In the genomic region with DNA sequence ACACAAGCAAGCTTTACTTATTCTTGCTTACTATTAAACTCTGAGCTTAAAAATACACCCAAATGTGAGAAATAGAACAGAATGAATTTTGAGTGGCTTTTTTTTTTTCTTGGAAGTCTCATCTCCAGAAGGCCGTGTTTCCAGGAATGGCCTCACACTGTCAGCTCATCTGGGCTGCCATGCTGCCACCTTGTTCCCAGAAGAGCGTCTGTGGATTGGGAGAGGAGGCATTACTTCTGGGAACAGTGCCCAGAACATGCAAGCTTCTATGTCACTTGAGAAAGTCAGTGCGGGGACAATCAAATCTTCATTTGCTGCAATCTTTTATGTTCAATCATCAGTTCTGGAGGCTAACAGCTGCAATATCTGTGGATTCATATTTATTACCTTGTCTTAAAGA, we compare ENCODE assay signal across 17 mouse cellular contexts.
A peak's percentile ranks its signal among the peaks of the same experiment; 100 is the strongest.
DNase-seq lines count a peak whose midpoint lies in the region; ATAC-seq and TF ChIP-seq lines count a peak whose summit lies in the region.
"Had no signal": no experiment of that assay in that cellular context is flagged by ENCODE, and none has a peak within 500 bp of the region (broad histone marks: within the 10 kb centered on the region; RNA-seq: fewer than 3 reads in every experiment).

No protein-coding gene starts in this region.

- H3K36me3 ChIP-seq in midbrain, postnatal 0 days (ENCODE audit: insufficient read depth, low read length), result no peaks in the 10 kb centered on the region
- no peaks in the 10 kb centered on the region for H3K36me3 ChIP-seq in midbrain, embryonic 13.5 days
- no peaks in the 10 kb centered on the region for H3K36me3 ChIP-seq in intestine, embryonic 16.5 days (ENCODE audit: control insufficient read depth, insufficient read depth, low read length)
- H3K36me3 ChIP-seq: liver, embryonic 13.5 days; neural tube, embryonic 15.5 days had no signal

- intact Hi-C loops in left cerebral cortex, postnatal 4 days (cut with DNase I), result no loop called here

- H3K4me3 ChIP-seq in midbrain, postnatal 0 days (ENCODE audit: low read depth, low read length), result no peak overlapping the region
- H3K4me3 ChIP-seq in midbrain, embryonic 13.5 days (replicated peaks), result no peak overlapping the region
- H3K4me3 ChIP-seq in intestine, embryonic 16.5 days (ENCODE audit: low read length), result no peak overlapping the region
- H3K4me3 ChIP-seq: heart, adult 2 months; liver, embryonic 13.5 days; neural tube, embryonic 15.5 days had no signal

- peak; percentile 10 to 32 for DNase-seq in cerebellum, postnatal 25 days
- DNase-seq in cerebellum, adult 9-11 months, result no peak
- DNase-seq in midbrain, postnatal 0 days (ENCODE audit: low spot score), result peak; percentile 33
- DNase-seq in left cerebral cortex, postnatal 4 days, result peak; percentile 27
- DNase-seq in natural killer cell, adult 2 months (ENCODE audit: low spot score in 2 of 2), result no peak
- DNase-seq in ovary, postnatal 10 days (ENCODE audit: low spot score), result no peak
- DNase-seq: adrenal gland, postnatal 10 days; cerebellum, adult 11 months; embryo, embryonic 11 days; heart, adult 2 months; heart, postnatal 36 days; liver, embryonic 13.5 days had no signal

- H3K27ac ChIP-seq in midbrain, postnatal 0 days (ENCODE audit: low read depth, low read length), result no peak overlapping the region
- no peak overlapping the region for H3K27ac ChIP-seq in midbrain, embryonic 13.5 days
- H3K27ac ChIP-seq in intestine, embryonic 16.5 days (ENCODE audit: low read length), result no peak overlapping the region
- H3K27ac ChIP-seq: heart, adult 2 months; kidney, postnatal 0 days; liver, embryonic 13.5 days; neural tube, embryonic 15.5 days had no signal

- no peaks in the 10 kb centered on the region for H3K27me3 ChIP-seq in midbrain, postnatal 0 days (ENCODE audit: insufficient read depth, low read length)
- H3K27me3 ChIP-seq in midbrain, embryonic 13.5 days, result no peaks in the 10 kb centered on the region
- H3K27me3 ChIP-seq in intestine, embryonic 16.5 days (replicated peaks; ENCODE audit: control insufficient read depth, insufficient read depth, low read length), result no peaks in the 10 kb centered on the region
- H3K27me3 ChIP-seq: liver, embryonic 13.5 days; neural tube, embryonic 15.5 days had no signal

- WGBS in midbrain, postnatal 0 days, result 69% methylated on average over 3 of the region's 3 CpGs
- WGBS in midbrain, embryonic 13.5 days, result 80% methylated on average over 3 of the region's 3 CpGs
- WGBS in intestine, embryonic 16.5 days, result 68% methylated on average over 3 of the region's 3 CpGs

- no peak overlapping the region for H3K4me2 ChIP-seq in midbrain, postnatal 0 days (ENCODE audit: low read depth, low read length, poor library complexity, severe bottlenecking)
- H3K4me2 ChIP-seq in midbrain, embryonic 13.5 days (replicated peaks), result no peak overlapping the region
- H3K4me2 ChIP-seq in intestine, embryonic 16.5 days (ENCODE audit: low read depth, low read length), result no peak overlapping the region
- H3K4me2 ChIP-seq: liver, embryonic 13.5 days; neural tube, embryonic 15.5 days had no signal

- H3K4me1 ChIP-seq in midbrain, postnatal 0 days (ENCODE audit: insufficient read depth, low read length), result no peaks in the 10 kb centered on the region
- no peaks in the 10 kb centered on the region for H3K4me1 ChIP-seq in midbrain, embryonic 13.5 days (replicated peaks)
- H3K4me1 ChIP-seq in intestine, embryonic 16.5 days (ENCODE audit: control insufficient read depth, insufficient read depth, low read length), result no peaks in the 10 kb centered on the region
- H3K4me1 ChIP-seq: liver, embryonic 13.5 days; neural tube, embryonic 15.5 days had no signal

- no peaks in the 10 kb centered on the region for H3K9me3 ChIP-seq in midbrain, postnatal 0 days (ENCODE audit: low read length)
- no peaks in the 10 kb centered on the region for H3K9me3 ChIP-seq in midbrain, embryonic 13.5 days
- no peaks in the 10 kb centered on the region for H3K9me3 ChIP-seq in intestine, embryonic 16.5 days (ENCODE audit: control insufficient read depth, low read length)
- H3K9me3 ChIP-seq: liver, embryonic 13.5 days; neural tube, embryonic 15.5 days had no signal

- no peak overlapping the region for H3K9ac ChIP-seq in midbrain, postnatal 0 days (replicated peaks; ENCODE audit: low read length, poor library complexity, severe bottlenecking)
- no peak overlapping the region for H3K9ac ChIP-seq in midbrain, embryonic 13.5 days (replicated peaks)
- no peak overlapping the region for H3K9ac ChIP-seq in intestine, embryonic 16.5 days (ENCODE audit: low read depth, low read length)
- H3K9ac ChIP-seq: liver, embryonic 13.5 days; neural tube, embryonic 15.5 days had no signal

- no peak for ATAC-seq in midbrain, postnatal 0 days (ENCODE audit: low FRiP score)
- ATAC-seq in midbrain, embryonic 13.5 days, result no peak
- no peak for ATAC-seq in intestine, embryonic 16.5 days
- ATAC-seq: inflammation-experienced regulatory T-cells, adult 6 months had no signal

- TF ChIP-seq CTCF in midbrain, postnatal 0 days (IDR thresholded peaks at IDR 0.05), result no peak

Comparison
In these comparisons a context has a peak if more than half of its experiments do, and no peak if none do; other contexts are left out.
1. DNase-seq: peak in cerebellum, postnatal 25 days (2 of 2), midbrain, postnatal 0 days (single experiment) and left cerebral cortex, postnatal 4 days (single experiment); none in cerebellum, adult 9-11 months (single experiment), natural killer cell, adult 2 months (0 of 2) and ovary, postnatal 10 days (single experiment).